Mouse (Mus musculus) intestine, postnatal 0 days (tissue): ENCODE data around the gene Msl2. TPM values are rescaled to one million over a fixed set of nuclear protein-coding genes. Genes with fewer than 3 reads are reported as not detected.

Experiments
- ATAC-seq: fragments of 200-750 bp; cut with Nextera tagmentation; 2 replicates; pipeline ENCODE4 v1.8.0; 2017; ENCODE audit warnings: mild to moderate bottlenecking, moderate TSS enrichment, moderate library complexity
- H3K27ac ChIP-seq: fragments of 300-500 bp; sonication (generic); 2 replicates; pipeline ENCODE4 v1.5.1; 2014; ENCODE audit warnings: mild to moderate bottlenecking, low read depth, low read length, moderate library complexity
- H3K27me3 ChIP-seq: fragments of 300-500 bp; sonication (generic); replicated peaks from 2 replicates; pipeline ENCODE4 v1.6.1; 2014; ENCODE audit warnings: low read length, mixed read lengths; ENCODE audit not compliant: control insufficient read depth, insufficient read depth
- H3K36me3 ChIP-seq: fragments of 300-500 bp; sonication (generic); 2 replicates; pipeline ENCODE4 v1.6.1; 2014; ENCODE audit warnings: mild to moderate bottlenecking, moderate library complexity; ENCODE audit not compliant: control insufficient read depth, insufficient read depth
- H3K4me1 ChIP-seq: fragments of 300-500 bp; sonication (generic); replicated peaks from 2 replicates; pipeline ENCODE4 v1.6.1; 2014; ENCODE audit warnings: antibody characterized with exemption, low read length, mixed read lengths; ENCODE audit not compliant: control insufficient read depth, insufficient read depth
- H3K4me2 ChIP-seq: fragments of 300-500 bp; sonication (generic); replicated peaks from 2 replicates; pipeline ENCODE4 v1.6.1; 2014; ENCODE audit warnings: low read depth, mild to moderate bottlenecking, moderate library complexity
- H3K4me3 ChIP-seq: fragments of 300-500 bp; sonication (generic); 2 replicates; pipeline ENCODE4 v1.5.1; 2014; ENCODE audit warnings: low read depth, low read length
- H3K9ac ChIP-seq: fragments of 300-500 bp; sonication (generic); 2 replicates; pipeline ENCODE4 v1.6.1; 2014; ENCODE audit warnings: mild to moderate bottlenecking, low read depth, low read length
- H3K9me3 ChIP-seq: fragments of 300-500 bp; sonication (generic); 2 replicates; pipeline ENCODE4 v1.6.1; 2016; ENCODE audit warnings: mixed run types; ENCODE audit not compliant: control insufficient read depth
- CTCF ChIP-seq: sonication (generic); IDR thresholded peaks from 2 replicates; pipeline ENCODE4 v1.5.1; 2016; ENCODE audit warnings: low read depth, mild to moderate bottlenecking, control low read depth, antibody characterized with exemption, moderate library complexity
- WGBS: fragments of 180-500 bp; shearing (Covaris S2); extraction: QIAGEN DNeasy Blood & Tissue Kit; methylation state at CpG from one replicate; pipeline ENCODE4 v1.1.7; 2014; 5-methylcytosine and 5-hydroxymethylcytosine counted together
- polyA plus RNA-seq: library from polyadenylated mRNA; unstranded; fragments of >200 nt; fragmentation: Nextera tagmentation; extraction: Ambion mirVana; gene quantifications from 2 replicates; pipeline ENCODE4 v1.2.1, GENCODE M21; 2015

Msl2 gene
- polyA plus RNA-seq, 1 experiment from 2014 or later, result 4.6 TPM

GRCm38 (mm10) chr9:101072506-101072905 lies 1.4 kb upstream of the Msl2 start:
- no peaks in the 10 kb centered on the region for H3K27me3 ChIP-seq
- H3K4me1 ChIP-seq, result no peaks in the 10 kb centered on the region
- ATAC-seq, result no peak
- no peak overlapping the region for H3K4me3 ChIP-seq
- H3K9ac ChIP-seq, result no peak overlapping the region
- H3K36me3 ChIP-seq, result no peaks in the 10 kb centered on the region
- no peaks in the 10 kb centered on the region for H3K9me3 ChIP-seq
- H3K27ac ChIP-seq, result no peak overlapping the region
- no peak for TF ChIP-seq CTCF
- H3K4me2 ChIP-seq, result peak overlapping the region; percentile 83; the same call in 1 of the 2 replicates
- 50% methylated on average over 5 of the region's 5 CpGs for WGBS

- 2% methylated on average over 65 of the region's 65 CpGs for WGBS
- Histone ChIP-seq H3K9ac (peak overlapping the region; percentile 92), H3K9me3 (no peaks in the 10 kb centered on the region), H3K36me3 (no peaks in the 10 kb centered on the region), H3K4me2 (peak overlapping the region; percentile 83), H3K4me1 (0 out of 2 replicates have a peak, but pooled peaks cover 2% of the 10 kb centered on the region), H3K4me3 (peak overlapping the region; percentile 89), H3K27ac (peak overlapping the region; percentile 99), H3K27me3 (no peaks in the 10 kb centered on the region)
- TF ChIP-seq CTCF, result no peak
- ATAC-seq, result peak; percentile 88
Observed at GRCm38 (mm10) chr9:101073041-101073986, 587 bp upstream of the Msl2 start.

- Histone ChIP-seq H3K9ac (peak overlapping the region; percentile 92), H3K4me3 (peak overlapping the region; percentile 89), H3K27me3 (no peaks in the 10 kb centered on the region), H3K36me3 (no peaks in the 10 kb centered on the region), H3K9me3 (no peaks in the 10 kb centered on the region), H3K4me2 (peak overlapping the region; percentile 83), H3K27ac (peak overlapping the region; percentile 99), H3K4me1 (peaks cover 8% of the 10 kb centered on the region; the same call in 1 of the 2 replicates)
- ATAC-seq, result peak; percentile 68
- TF ChIP-seq CTCF, result peak; percentile 32; the same call in 1 of the 2 replicates
- WGBS, result under 1% methylated on average over 73 of the region's 100 CpGs
Observed at GRCm38 (mm10) chr9:101074332-101075021, 576 bp downstream of the Msl2 start.

GRCm38 (mm10) chr9:101075091-101075581 lies 1.2 kb downstream of the Msl2 start:
- Histone ChIP-seq H3K9me3 (no peaks in the 10 kb centered on the region), H3K27ac (peak overlapping the region; percentile 99), H3K27me3 (no peaks in the 10 kb centered on the region), H3K4me3 (peak overlapping the region; percentile 89), H3K4me1 (peaks cover 8% of the 10 kb centered on the region; the same call in 1 of the 2 replicates), H3K36me3 (no peaks in the 10 kb centered on the region), H3K4me2 (peak overlapping the region; percentile 83), H3K9ac (peak overlapping the region; percentile 92)
- no peak for ATAC-seq
- TF ChIP-seq CTCF, result no peak
- 0% methylated on average over 25 of the region's 25 CpGs for WGBS

- Histone ChIP-seq H3K4me1 (peaks cover 8% of the 10 kb centered on the region; the same call in 1 of the 2 replicates), H3K9ac (peak overlapping the region; percentile 92), H3K4me3 (peak overlapping the region; percentile 89), H3K27me3 (no peaks in the 10 kb centered on the region), H3K9me3 (no peaks in the 10 kb centered on the region), H3K4me2 (peak overlapping the region; percentile 83), H3K27ac (no peak overlapping the region), H3K36me3 (no peaks in the 10 kb centered on the region)
- ATAC-seq, result no peak
- TF ChIP-seq CTCF, result no peak
- WGBS, result under 1% methylated on average over 8 of the region's 8 CpGs
Observed at GRCm38 (mm10) chr9:101075694-101076093, 1.8 kb downstream of the Msl2 start.
